Mouse (Mus musculus): Measurements from ENCODE around the gene Ppcs. TPM values are rescaled to one million over a fixed set of nuclear protein-coding genes. Genes with fewer than 3 reads are reported as not detected.

Gene Ppcs
- polyA plus RNA-seq, 1 experiment from 2014 or later: 22.1 TPM

DNA sequence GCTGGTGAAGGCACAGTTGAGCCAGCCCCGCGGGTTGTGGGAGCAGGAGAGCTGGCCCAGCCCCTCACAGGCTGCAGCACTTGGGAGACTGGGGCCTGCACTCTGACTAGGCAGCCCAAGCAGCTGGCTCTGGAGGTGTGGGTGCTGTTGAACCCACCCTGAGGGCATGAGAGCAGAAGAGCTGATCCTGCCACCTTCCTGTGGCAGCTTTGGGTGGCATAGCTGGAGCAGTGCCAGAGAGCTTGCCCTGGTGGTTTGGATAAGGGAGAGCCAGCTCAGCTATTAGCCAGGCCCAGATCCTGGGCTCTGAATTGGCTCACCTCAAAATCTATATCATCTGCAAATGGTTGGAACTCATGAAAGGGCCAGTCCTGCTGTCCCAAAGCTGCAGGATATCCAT, 5.5 kb upstream of the Ppcs start:
- no peaks in the 10 kb centered on the region for H3K36me3 ChIP-seq (ENCODE audit: control insufficient read depth, insufficient read depth, low read length)
- H3K4me2 ChIP-seq (ENCODE audit: low read depth, low read length): no peak overlapping the region
- H3K9me3 ChIP-seq (ENCODE audit: control insufficient read depth, low read length): no peaks in the 10 kb centered on the region
- H3K9ac ChIP-seq (ENCODE audit: low read depth, low read length): no peak overlapping the region
- no peak overlapping the region for H3K4me3 ChIP-seq (ENCODE audit: low read depth, low read length)
- H3K4me1 ChIP-seq (ENCODE audit: control insufficient read depth, insufficient read depth, low read length): 0 out of 2 replicates have a peak, but pooled peaks cover 3% of the 10 kb centered on the region
- ATAC-seq (ENCODE audit: low read depth) (no peak), DNase-seq (ENCODE audit: low spot score) (no peak)
- H3K27me3 ChIP-seq (replicated peaks; ENCODE audit: control insufficient read depth, insufficient read depth, low read length): no peaks in the 10 kb centered on the region
- no peak overlapping the region for H3K27ac ChIP-seq (replicated peaks; ENCODE audit: low read depth, low read length)
- 46% methylated on average over 2 of the region's 2 CpGs for WGBS

DNA sequence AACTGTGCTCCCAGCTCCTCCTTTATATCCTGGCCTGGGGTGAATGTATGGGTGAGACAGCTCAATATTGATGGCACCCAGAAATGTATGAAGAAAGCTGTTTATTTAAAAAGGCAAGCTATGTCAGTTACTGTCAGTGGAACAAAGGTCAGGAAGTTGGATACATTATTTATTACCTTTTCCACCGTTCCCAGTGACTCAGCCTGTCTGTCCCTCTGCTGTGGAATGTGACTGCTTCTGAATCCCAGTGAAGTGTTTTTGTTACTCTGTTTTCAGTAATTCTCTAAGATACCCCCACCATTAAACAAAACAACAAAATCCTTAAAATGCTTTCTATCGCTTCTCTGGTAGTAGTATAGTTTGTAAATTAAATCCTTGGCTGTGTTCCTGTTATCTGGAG, 3.4 kb upstream of the Ppcs start:
- Histone ChIP-seq H3K27ac (replicated peaks; ENCODE audit: low read depth, low read length) (no peak overlapping the region), H3K27me3 (replicated peaks; ENCODE audit: control insufficient read depth, insufficient read depth, low read length) (no peaks in the 10 kb centered on the region), H3K9me3 (ENCODE audit: control insufficient read depth, low read length) (no peaks in the 10 kb centered on the region), H3K36me3 (ENCODE audit: control insufficient read depth, insufficient read depth, low read length) (no peaks in the 10 kb centered on the region), H3K4me2 (ENCODE audit: low read depth, low read length) (no peak overlapping the region), H3K4me3 (ENCODE audit: low read depth, low read length) (no peak overlapping the region), H3K4me1 (ENCODE audit: control insufficient read depth, insufficient read depth, low read length) (peaks cover 11% of the 10 kb centered on the region), H3K9ac (ENCODE audit: low read depth, low read length) (no peak overlapping the region)
- no peak for ATAC-seq (ENCODE audit: low read depth)
- WGBS: 54% methylated on average over 2 of the region's 2 CpGs
- DNase-seq (ENCODE audit: low spot score): no peak

DNA sequence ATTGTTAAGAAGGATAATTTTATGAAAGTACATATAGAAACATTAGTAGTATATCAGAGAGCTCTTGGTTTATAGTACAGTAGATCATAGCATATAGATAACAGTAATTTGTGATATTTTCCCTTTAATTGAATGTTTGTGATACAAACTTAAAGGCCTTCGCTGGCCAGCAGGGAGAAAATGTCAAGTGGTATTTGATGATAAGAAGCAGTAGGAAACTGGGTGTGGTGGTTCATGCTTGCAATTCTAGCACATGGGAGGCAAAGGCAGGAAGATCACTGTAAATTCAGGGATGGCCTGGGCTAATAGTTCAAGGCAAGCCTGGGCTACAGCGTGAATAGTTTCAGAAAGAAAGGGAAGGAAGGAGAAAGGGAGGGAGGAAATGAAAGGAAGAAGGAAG, 2.9 kb upstream of the Ppcs start:
- no peaks in the 10 kb centered on the region for H3K9me3 ChIP-seq (ENCODE audit: control insufficient read depth, low read length)
- H3K27ac ChIP-seq (replicated peaks; ENCODE audit: low read depth, low read length): no peak overlapping the region
- DNase-seq (ENCODE audit: low spot score) (no peak), ATAC-seq (ENCODE audit: low read depth) (no peak)
- no peak overlapping the region for H3K9ac ChIP-seq (ENCODE audit: low read depth, low read length)
- H3K36me3 ChIP-seq (ENCODE audit: control insufficient read depth, insufficient read depth, low read length): no peaks in the 10 kb centered on the region
- no peak overlapping the region for H3K4me2 ChIP-seq (ENCODE audit: low read depth, low read length)
- peaks cover 11% of the 10 kb centered on the region for H3K4me1 ChIP-seq (ENCODE audit: control insufficient read depth, insufficient read depth, low read length)
- no peaks in the 10 kb centered on the region for H3K27me3 ChIP-seq (replicated peaks; ENCODE audit: control insufficient read depth, insufficient read depth, low read length)
- WGBS: 87% methylated on average over 2 of the region's 2 CpGs
- no peak overlapping the region for H3K4me3 ChIP-seq (ENCODE audit: low read depth, low read length)

DNA sequence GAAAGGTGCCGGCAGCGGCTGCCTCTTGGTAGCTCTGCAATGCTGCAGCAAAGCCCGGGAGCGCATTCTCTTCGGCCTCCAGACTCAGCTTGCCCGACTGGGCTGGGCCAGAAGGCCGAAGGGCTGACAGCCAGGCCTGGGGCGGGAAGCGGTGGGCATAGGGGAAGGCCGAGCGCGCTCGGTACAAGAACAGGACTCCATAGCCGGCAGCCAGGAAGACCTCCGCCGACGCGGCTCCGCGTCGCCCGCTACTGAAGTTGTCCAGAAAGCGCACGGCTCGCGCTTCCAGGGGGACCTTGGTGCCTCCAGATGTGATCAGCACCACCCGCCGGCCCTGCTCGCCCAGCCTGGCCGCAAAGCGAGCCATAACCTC, 313 bp downstream of the Ppcs start:
- ATAC-seq (ENCODE audit: low read depth) (peak; percentile 53), DNase-seq (ENCODE audit: low spot score) (peak; percentile 9)
- Histone ChIP-seq H3K4me2 (ENCODE audit: low read depth, low read length) (peak overlapping the region; percentile 79), H3K4me3 (ENCODE audit: low read depth, low read length) (peak overlapping the region; percentile 63), H3K9ac (ENCODE audit: low read depth, low read length) (peak overlapping the region; percentile 75), H3K27ac (replicated peaks; ENCODE audit: low read depth, low read length) (peak overlapping the region; percentile 87), H3K36me3 (ENCODE audit: control insufficient read depth, insufficient read depth, low read length) (no peaks in the 10 kb centered on the region), H3K4me1 (ENCODE audit: control insufficient read depth, insufficient read depth, low read length) (peaks cover 11% of the 10 kb centered on the region), H3K9me3 (ENCODE audit: control insufficient read depth, low read length) (no peaks in the 10 kb centered on the region), H3K27me3 (replicated peaks; ENCODE audit: control insufficient read depth, insufficient read depth, low read length) (no peaks in the 10 kb centered on the region)
- 0% methylated on average over 19 of the region's 31 CpGs for WGBS

DNA sequence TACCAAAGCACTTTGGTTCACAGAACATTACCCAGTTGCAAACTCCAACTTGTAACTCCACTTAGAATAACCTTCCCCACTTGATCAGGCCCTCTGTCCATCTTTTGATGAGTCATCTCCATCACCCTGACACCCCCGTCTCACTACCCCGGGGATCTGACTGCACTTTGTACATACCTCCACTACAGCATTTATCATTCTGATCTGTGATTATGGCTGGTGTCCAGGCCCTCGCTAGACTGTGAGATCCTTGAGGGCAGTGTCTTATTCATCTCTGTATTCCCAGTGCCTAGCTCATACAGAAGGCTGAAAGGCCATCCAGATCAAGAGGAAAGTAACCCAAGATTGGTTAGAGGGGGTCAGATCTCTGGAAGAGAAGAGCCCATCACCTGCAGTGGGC, 1.0 kb downstream of the Ppcs start:
- H3K4me1 ChIP-seq (ENCODE audit: control insufficient read depth, insufficient read depth, low read length): peaks cover 11% of the 10 kb centered on the region
- no peaks in the 10 kb centered on the region for H3K36me3 ChIP-seq (ENCODE audit: control insufficient read depth, insufficient read depth, low read length)
- WGBS: 54% methylated on average over 3 of the region's 3 CpGs
- H3K27me3 ChIP-seq (replicated peaks; ENCODE audit: control insufficient read depth, insufficient read depth, low read length): no peaks in the 10 kb centered on the region
- no peaks in the 10 kb centered on the region for H3K9me3 ChIP-seq (ENCODE audit: control insufficient read depth, low read length)
- peak overlapping the region; percentile 79 for H3K4me2 ChIP-seq (ENCODE audit: low read depth, low read length)
- peak overlapping the region; percentile 75 for H3K9ac ChIP-seq (ENCODE audit: low read depth, low read length)
- H3K27ac ChIP-seq (replicated peaks; ENCODE audit: low read depth, low read length): no peak overlapping the region
- peak overlapping the region; percentile 63 for H3K4me3 ChIP-seq (ENCODE audit: low read depth, low read length)
- no peak for ATAC-seq (ENCODE audit: low read depth)
- DNase-seq (ENCODE audit: low spot score): no peak

DNA sequence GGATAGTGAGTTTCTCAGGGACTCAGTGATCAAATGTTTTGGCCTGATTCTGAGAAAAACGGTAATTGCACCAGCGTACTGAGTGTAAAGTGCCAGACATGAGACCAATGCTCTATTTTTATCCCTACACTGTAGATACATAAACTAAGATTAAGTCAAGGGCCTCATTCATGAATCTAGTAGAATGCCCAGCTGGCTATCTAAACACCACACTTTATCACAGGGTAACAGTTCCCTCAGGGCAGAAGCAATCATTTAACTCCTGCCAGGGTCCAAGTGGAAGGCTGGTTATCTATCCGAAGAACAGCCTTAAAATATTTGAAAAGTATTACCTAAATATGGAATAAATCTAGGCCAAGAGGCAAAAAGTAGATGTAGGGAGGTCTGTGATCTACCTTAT, 4.3 kb downstream of the Ppcs start:
- ATAC-seq (ENCODE audit: low read depth): no peak
- 91% methylated on average over 3 of the region's 3 CpGs for WGBS
- Histone ChIP-seq H3K27ac (replicated peaks; ENCODE audit: low read depth, low read length) (no peak overlapping the region), H3K9me3 (ENCODE audit: control insufficient read depth, low read length) (no peaks in the 10 kb centered on the region), H3K36me3 (ENCODE audit: control insufficient read depth, insufficient read depth, low read length) (no peaks in the 10 kb centered on the region), H3K27me3 (replicated peaks; ENCODE audit: control insufficient read depth, insufficient read depth, low read length) (no peaks in the 10 kb centered on the region), H3K4me2 (ENCODE audit: low read depth, low read length) (no peak overlapping the region), H3K4me3 (ENCODE audit: low read depth, low read length) (no peak overlapping the region), H3K4me1 (ENCODE audit: control insufficient read depth, insufficient read depth, low read length) (peaks cover 15% of the 10 kb centered on the region), H3K9ac (ENCODE audit: low read depth, low read length) (no peak overlapping the region)
- DNase-seq (ENCODE audit: low spot score): no peak

DNA sequence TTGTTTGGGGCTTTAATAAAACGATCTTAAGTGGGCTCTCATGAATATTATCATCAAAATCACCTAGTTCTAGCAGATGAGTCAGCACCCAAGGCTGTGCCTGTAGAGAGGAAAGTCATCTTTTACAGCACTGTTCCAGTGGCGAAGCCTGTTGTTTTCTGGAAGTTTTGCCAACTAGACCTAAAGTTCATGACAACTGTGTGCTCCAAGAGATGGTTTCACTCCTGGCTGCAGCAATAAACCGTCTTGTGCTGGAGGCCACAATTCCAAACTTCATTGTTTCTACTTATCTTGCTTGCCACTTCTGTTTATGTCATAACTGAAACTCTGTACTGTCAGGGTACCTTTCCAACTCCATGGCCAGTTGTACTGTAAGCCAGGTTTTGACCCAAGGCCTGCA, 5.0 kb downstream of the Ppcs start:
- Histone ChIP-seq H3K4me1 (ENCODE audit: control insufficient read depth, insufficient read depth, low read length) (peaks cover 15% of the 10 kb centered on the region), H3K27me3 (replicated peaks; ENCODE audit: control insufficient read depth, insufficient read depth, low read length) (no peaks in the 10 kb centered on the region), H3K9me3 (ENCODE audit: control insufficient read depth, low read length) (no peaks in the 10 kb centered on the region), H3K36me3 (ENCODE audit: control insufficient read depth, insufficient read depth, low read length) (no peaks in the 10 kb centered on the region), H3K4me3 (ENCODE audit: low read depth, low read length) (no peak overlapping the region), H3K9ac (ENCODE audit: low read depth, low read length) (no peak overlapping the region), H3K4me2 (ENCODE audit: low read depth, low read length) (no peak overlapping the region), H3K27ac (replicated peaks; ENCODE audit: low read depth, low read length) (no peak overlapping the region)
- no peak for ATAC-seq (ENCODE audit: low read depth)
- no peak for DNase-seq (ENCODE audit: low spot score)
- WGBS: 83% methylated on average over 3 of the region's 3 CpGs

DNA sequence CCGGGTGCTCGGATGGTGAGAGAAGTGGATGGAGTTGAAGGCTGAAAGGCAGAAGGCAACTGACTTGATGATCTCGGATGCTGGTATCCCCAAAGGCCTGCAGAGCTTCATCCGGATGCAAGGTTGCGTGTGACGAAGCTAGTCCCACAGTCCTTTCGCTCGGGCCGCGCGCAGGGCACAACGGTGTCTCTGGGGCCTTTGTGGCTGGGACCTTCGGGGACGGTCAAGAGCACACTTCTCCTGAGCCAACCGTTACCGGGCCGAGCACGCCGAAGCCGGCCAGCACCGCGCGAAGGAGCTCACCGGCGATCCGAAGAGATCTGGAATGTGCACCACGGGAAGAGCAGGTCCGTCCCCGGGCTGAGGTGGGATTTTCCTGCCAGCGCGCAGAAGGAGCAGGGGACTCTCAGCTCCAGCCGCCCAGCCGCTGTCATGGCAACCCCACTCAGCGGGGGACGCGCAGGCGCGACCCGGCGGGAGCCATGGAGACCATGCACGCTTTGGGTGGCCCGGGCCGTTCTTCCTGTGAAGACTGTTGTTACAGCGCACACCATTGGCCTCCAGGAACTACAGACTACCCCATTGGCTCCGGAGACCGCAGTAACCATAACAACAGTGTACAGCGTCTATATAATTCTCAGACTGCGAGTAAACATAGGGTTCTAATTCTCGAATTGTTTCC, 7.0 kb downstream of the Ppcs start, which contains the start of gene Ccdc30:
TSS of gene Ccdc30 (minus strand) at position 450 of the 682 bp plus-strand sequence.
- Histone ChIP-seq H3K27ac (replicated peaks; ENCODE audit: low read depth, low read length) (no peak within 1 kb of the TSS; the same call in 1 of the 2 replicates), H3K9me3 (ENCODE audit: control insufficient read depth, low read length) (no peaks in the 10 kb centered on the region), H3K4me2 (ENCODE audit: low read depth, low read length) (peak within 1 kb of the TSS; percentile 96), H3K4me1 (ENCODE audit: control insufficient read depth, insufficient read depth, low read length) (peaks cover 7% of the 10 kb centered on the region), H3K9ac (ENCODE audit: low read depth, low read length) (peak within 1 kb of the TSS; percentile 65), H3K4me3 (ENCODE audit: low read depth, low read length) (peak within 1 kb of the TSS; percentile 56), H3K36me3 (ENCODE audit: control insufficient read depth, insufficient read depth, low read length) (no peaks in the 10 kb centered on the region), H3K27me3 (replicated peaks; ENCODE audit: control insufficient read depth, insufficient read depth, low read length) (no peaks in the 10 kb centered on the region)
- WGBS: 0% methylated on average over 36 of the region's 49 CpGs
- peak; percentile 97 for DNase-seq (ENCODE audit: low spot score)
- peak; percentile 100 for ATAC-seq (ENCODE audit: low read depth)

DNA sequence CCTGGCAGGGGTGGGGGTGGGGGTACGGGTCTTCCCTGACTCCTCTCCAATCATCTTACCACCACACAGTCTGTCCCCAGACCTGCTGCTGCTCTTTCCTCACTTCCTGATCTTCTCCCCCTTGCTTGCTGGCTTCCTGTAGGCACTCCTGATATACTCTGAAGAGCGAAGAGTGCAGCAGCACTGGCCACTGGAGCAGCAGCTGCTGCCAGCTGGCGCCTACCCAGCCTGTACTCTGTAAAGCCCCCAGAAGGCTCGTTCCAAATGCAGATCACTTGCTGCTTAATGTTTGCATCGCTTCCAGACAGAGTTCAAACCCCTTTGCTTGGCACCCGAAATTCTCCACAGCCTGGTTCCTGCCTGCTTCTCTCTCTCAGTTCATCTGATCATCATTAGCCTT, 9.4 kb downstream of the Ppcs start:
- Histone ChIP-seq H3K4me3 (ENCODE audit: low read depth, low read length) (no peak overlapping the region), H3K9ac (ENCODE audit: low read depth, low read length) (0 out of 2 replicates have a peak overlapping the region, but pooled peaks have one; percentile 2), H3K27me3 (replicated peaks; ENCODE audit: control insufficient read depth, insufficient read depth, low read length) (no peaks in the 10 kb centered on the region), H3K4me2 (ENCODE audit: low read depth, low read length) (no peak overlapping the region), H3K4me1 (ENCODE audit: control insufficient read depth, insufficient read depth, low read length) (peaks cover 7% of the 10 kb centered on the region), H3K36me3 (ENCODE audit: control insufficient read depth, insufficient read depth, low read length) (no peaks in the 10 kb centered on the region), H3K9me3 (ENCODE audit: control insufficient read depth, low read length) (0 out of 2 replicates have a peak, but pooled peaks cover 3% of the 10 kb centered on the region), H3K27ac (replicated peaks; ENCODE audit: low read depth, low read length) (no peak overlapping the region)
- 57% methylated on average over 6 of the region's 6 CpGs for WGBS
- peak; percentile 77 for DNase-seq (ENCODE audit: low spot score)
- ATAC-seq (ENCODE audit: low read depth): 0 out of 2 replicates have a peak, but pooled peaks have one; percentile 14

Measured in embryonic facial prominence, embryonic 14.5 days (tissue).